Mouse (Mus musculus): ENCODE data around the gene Stab1.
A peak's percentile ranks its signal among the peaks of the same experiment; 100 is the strongest.

The Stab1 gene

DNA sequence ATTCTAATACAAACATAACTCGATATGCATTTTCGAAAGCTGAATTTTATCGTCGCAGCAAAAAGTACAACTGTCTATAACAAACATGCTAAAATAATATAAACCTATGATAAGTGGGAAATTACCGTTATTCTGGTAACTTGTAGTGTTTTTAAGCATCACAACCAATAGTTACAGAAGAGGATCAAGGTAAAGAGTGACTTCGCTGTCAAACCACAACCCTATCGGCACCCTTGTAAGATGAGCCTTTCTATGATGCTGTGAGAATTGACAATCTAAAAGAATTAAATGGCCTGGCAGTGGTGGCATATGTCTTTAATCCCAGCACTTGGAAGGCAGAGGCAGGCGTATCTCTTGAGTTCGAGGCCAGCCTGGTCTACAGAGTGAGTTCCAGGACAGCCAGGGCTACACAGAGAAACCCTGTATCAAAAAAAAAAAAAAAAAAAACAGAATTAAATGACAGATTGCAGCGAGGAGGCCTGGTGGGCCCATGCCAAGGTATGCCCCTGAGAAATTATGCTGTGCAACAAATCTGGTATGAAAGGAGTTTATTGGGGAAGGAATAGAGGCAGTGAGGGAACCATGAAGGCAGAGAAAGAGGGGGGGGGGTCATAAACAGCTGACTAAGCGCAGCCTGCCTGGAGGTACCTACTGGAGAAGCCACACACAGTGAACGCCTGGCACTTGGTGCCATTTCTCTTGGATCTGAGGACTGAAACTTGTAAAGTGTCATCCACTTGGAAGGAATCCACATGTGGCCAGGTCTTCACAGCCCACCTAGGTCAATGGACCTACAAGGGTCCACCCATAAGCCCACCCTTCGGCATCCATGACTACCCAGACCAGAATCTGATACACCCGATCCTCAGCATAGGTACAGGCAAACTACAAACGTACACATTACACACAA, 38.9 kb downstream of the Stab1 start:
- DNase-seq, result no peak

DNA sequence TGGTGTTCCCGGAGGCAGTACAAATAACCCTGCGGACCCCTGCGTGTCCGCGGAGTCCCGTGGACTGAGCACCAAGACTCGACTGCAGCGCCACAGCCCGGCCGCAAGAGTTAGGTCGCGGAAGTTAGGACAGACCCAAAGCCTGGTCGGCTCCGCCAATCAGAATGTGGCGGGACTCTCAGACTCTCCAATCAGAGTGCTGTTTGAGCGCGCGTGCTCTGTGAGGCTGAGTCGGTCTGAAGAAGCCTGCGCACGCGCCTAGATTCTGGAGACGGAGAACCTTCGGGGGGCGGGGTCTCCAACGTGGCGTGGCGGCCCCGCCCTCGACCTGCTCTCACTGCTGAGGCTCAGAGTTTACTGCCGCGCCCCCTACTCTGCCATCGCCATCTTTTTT, 39.6 kb downstream of the Stab1 start, which contains the start of gene Smim4:
Gene Smim4 (minus strand): TSS at position 131 of the 394 bp plus-strand sequence.
- peak; percentile 93 for DNase-seq

DNA sequence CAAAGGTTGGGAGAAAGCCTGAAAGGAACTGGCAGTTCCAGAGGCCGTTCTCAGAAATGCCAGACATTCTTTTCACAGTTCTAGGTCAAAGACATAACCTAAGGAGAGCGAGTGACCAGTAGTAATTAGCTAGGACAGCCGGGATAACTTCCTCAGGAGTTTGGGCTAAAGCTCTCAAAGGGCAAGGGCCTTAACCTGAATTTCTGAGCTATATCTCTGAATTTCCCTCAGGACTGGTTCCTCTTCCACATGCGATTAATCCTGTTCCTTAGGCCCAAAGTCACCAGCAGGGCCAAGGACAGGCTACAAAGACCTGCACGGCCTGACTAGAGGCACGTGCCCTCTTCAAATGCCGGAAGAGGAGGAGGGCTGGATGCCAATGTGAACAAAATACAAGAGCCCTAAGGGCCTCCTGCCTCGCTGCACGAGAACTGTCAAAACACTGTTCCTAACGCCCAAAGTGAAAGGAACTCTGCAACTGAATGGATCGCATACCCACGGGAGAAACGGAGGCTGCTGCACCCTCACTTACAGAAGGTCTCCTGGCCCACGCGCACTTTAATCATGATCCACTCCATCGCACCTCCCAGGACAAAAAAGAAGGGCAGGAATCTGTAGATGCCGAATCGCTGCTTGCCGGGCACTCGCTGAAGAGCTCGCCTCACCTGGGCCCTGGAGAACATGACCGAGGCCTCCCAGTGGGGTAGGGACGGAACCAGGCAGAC, 40.2 kb downstream of the Stab1 start:
- no peak for DNase-seq

DNA sequence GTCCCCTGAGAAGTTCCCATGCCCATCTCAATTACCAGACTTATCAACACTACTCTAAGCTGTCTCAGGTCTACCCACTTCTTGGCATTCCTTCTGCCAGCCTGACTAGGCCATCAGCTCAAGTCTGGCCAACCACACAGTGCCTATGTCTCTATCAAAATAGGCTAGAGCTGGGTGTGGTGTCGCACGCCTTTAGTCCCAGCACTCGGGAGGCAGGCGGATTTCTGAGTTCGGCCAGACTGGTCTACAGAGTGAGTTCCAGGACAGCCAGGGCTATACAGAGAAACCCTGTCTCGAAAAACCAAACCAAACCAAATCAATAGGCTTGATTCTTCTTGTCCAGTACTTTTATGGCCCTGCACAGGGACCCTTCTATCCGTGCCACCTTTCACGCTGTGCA, 41.6 kb downstream of the Stab1 start:
- no peak for DNase-seq

DNA sequence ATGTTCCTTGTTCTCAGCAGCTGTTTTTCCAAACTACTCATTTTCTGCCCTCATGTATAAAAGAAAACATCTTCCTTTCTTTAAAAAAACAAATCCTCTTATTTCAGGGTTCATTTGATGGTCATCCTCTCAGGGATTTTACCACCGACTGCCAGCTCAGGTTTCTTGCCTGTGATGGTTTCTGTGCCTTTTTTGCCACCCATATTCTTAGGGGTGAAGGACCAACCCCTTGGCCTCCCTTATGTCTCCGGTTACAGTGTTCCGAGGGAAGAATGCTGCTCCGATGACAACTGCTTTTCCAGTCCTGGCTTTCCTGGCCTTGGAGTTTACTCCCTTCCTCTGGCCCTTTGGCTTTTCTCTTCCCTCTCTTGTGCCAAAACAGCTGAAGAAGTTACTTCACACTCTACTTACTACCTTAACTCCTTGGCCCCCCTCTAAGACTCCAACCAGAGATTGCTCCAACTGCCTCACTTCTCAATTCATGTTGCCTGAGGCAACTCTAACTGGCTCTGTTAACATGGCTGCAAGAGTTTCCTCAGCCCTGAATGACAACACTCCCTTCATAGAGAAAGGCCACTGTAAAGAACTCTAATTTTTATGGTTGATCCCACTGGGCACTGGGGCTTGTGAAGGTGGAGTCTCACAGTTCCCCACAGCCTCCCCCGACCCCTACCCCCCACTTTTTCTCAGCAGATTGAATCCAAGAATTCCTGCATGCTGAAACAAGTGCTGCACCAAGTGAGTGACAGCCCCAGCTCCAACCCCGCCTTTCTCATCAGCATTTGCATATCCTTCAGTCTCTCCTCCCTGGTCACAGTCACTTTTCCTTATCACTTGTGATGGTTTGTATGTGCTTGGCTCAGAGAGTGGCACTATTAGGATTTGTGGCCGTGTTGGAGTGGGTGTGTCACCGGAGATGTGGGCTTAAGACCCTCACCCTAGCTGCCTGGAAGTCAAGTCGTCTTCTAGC, 43.0 kb downstream of the Stab1 start:
- DNase-seq, result no peak

DNA sequence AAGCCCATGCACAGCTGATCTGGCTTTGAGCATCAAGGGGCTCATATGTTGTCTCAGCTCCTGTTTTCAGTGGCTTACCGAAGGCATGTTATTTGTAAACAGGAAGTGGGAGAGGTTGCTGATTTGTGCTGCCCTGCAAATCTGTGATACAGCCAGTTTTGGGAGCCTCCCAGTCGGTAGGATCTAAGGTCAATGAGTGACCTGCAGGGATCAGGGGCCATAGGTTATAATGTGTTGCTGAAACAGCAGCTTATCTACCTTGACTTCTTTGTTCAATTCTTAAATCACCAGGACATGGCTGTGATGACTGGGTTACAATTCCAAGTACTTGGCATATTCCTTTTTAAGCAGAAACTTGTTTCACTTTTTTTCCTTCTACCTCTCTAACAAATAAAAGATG, 52.9 kb downstream of the Stab1 start:
- DNase-seq, result no peak

DNA sequence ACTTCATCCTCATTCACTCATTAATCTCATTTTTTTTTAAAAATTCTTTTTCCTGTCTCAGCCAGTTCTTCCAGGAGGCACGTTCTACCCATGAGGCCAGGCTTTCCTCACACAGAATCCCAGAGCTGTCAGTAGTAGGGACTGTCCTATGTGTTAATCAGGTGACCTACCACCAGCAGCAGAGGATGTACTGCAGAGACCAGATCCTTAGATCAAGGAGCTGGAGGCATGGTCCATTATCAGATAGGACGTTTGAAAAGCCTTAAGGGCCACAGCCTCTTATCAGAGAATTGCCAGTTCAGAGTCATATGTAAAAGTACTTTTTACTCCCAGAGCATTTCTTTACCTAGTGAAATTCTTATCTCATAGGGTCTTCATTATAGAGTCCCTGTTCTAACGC, 54.4 kb downstream of the Stab1 start:
- no peak for DNase-seq

DNA sequence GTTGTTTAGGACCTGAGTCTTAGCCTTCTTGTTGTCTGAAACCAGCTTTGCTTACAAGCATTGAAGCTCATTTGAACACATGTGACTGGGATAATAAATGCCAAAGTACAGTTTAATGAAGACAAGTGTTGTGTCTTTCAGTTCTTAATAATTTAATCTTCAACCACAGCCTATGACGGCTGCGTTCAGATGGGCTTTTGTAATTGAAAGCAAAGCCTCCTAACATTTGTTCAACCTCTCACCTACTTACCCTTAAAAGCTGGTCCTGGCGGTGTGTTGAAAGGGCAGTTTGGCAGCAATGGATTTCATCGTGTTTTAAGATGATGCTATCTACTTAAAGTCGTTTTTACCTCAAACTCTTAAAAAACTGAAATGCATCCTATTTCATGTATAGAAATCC, 56.3 kb downstream of the Stab1 start:
- no peak for DNase-seq

DNA sequence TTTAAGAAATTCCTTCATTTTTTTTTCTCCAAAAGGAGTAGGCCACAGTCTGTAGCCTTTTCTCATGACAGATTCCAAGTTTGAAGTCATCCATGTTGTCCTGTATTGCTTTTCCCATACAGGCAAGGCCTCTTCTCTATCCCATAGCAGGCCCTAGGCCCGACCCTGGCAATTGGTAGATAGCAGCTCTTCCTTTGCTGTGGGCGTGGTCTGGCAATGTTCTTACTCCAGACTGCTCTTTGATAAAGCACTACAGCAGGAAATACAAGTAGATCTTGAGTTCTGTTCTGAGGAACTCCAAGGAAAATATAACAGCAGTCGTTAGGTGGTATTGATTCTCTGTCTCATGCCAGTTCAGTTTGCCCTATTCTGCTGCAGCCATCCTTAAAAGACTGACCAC, 57.8 kb downstream of the Stab1 start:
- no peak for DNase-seq

DNA sequence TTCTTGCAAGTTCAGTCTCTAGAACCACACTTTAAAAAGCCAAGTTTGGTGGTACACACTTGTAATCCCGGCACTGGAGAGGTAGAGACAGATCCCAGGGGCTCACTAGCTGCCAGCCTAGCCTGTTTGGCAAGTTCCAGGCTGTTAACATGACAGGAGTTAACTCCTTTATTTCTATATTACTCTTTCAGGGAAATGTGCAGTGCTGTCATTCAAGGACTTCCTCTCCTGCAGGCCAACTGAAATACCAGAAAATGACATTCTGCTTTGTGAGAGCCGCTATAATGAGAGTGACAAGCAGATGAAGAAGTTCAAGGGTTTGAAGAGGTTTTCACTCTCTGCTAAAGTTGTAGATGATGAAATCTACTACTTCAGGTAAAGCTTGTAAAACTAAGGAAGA, 63.3 kb downstream of the Stab1 start:
- no peak for DNase-seq

DNA sequence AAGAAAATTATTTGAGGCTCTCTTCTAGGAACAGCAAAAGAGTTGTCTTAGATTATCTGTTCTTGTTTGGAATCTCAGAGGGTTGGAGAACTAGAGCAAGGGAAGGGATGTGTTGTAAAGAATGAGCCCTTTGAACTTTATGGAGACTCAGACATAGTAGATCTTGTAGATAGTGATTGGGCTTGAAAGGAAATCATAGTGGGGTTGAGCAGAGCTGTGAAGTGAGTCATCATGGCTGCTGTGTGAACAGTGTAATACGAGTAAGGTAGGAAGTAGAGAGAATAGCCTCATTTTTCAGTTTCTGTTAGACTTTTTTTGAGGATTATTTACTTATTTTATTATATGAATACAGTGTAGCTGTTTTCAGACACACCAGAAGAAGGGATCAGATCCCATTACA, 78.5 kb downstream of the Stab1 start:
- DNase-seq, result no peak

Measured in cerebellum, adult 11 months (tissue).